Mouse (Mus musculus) A20 (cell line): Measurements from ENCODE around the gene Dapl1.

Experiments used
- DNase-seq: peaks from one replicate; pipeline ENCODE4 v3.0.0-alpha.2; 2011; ENCODE audit warnings: low read depth, low spot score

Gene Dapl1

DNA sequence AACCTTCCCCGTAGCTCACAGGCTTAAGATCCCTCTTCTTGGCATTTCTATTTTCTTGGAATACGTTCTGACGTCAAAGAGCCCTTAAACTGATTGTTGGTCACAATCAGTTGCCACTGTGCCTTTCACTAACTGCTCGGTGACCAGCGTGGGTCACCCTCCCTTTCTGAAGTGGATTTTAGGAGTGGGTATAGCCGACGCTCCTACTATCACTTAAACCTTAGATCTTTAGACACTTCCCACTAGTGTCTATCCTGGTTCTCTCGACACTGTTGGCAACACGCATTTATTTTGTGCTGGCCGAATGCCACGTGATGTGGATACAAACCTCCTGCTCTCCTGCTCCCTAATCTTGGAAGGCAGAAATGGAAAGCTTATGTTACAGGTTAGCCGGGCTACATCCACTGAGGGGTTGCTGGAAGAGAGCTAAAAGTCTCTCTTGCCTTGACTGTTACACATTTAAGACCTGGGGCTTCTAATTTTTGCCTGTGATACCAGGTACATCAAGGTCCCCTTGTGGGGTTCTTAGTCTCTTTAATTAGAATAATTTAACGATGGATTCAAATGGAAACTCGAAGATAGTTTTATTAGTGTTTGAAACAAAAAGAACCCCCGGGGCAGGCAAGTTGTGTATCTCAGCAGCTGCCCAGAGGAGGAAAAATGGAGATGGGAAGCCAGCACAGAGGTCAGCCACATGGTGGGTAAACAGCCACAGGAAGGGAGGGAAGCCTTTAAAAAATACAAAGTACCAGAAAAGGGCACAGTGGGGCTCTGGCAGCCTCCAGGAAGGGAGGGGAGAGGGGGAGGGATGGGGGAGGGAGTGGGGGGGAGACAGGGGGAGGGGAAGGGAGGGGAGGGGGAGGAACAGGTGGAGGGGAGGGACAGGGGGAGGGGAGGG is 13.2 kb upstream of the Dapl1 start:
- no peak for DNase-seq

DNA sequence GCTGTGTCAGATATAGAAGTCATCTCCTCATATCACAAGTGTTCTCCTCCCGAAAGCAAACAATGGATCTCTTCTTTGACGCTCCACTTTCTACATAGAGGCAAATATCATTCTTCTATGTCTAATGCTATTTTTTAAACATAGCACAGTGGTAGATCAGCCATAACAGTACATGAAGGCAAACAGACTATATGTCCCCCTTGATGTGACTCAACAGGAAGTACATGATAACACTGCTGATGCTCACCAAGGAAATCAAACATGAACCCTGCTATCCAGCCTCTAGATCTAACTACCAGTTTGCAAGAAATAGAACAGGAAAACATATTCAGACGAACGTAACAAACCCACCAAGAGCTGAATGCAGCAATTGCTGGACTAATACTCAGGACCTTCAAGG is 10.1 kb upstream of the Dapl1 start:
- no peak for DNase-seq

DNA sequence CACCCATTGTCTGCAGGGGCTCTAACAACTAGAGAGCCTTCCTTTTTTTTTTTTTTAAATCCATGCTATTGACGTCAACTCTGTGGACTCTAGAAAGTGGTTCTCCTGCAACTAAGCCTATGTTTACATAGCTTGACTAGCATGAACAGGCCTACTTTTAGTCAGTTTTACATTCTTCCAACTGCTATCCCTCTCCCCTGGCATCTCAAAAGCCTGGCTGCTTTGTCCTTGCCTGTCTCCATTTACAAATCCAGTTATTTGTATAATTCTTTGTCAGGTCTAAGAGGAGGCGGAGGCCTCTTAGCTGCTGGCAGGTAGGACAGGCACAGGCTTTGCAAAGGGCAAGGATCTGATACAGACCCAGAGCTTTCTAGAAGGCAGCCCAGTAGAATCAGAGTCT is 627 bp downstream of the Dapl1 start:
- no peak for DNase-seq

DNA sequence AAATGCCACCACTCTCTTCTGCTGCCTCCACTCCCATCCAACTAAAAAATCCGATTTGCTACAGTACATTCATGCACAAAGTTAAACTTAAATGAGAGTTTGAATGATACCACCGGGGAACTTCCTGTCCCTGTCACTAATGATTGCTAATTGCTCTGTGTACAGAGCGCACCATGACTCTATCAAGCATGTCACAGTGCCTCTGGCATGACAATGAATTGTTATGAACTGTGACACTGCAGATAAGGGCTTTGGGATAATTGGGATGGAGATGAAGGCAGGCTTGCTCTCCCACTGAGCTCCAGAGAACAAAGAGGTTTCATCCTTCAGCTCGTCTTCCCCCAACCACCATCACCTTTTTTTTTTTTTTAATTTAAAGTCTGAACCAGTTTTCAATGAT is 1.2 kb downstream of the Dapl1 start:
- no peak for DNase-seq

DNA sequence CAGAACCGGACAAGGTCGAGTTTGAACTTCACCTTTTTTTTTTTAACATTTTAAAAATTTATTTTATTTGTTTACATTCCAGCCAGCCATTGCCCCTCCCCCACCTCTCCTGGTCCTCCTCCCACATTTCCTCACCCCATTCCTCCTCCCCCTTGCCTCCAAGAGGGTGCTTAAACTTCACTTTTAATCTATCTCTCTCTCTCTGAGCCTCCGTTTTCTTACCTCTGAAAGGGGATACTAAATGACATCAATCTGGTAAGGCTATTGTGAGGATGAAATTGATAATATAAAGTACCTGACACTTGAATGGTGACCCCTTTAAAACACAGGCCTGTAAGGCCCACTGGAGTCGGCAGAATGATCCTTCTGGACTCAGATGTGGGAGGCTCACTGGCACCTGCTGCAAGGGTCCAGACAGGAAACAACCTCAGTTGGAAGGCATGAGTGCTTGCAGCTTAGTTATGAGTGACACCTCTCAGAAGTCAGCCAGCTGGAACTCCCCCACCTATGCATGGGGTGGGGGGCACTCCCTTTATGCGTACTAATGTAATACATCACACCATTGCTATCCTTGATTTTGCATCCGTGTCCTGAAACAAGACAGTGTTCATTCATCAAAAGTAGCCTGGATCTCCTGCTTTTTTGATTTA is 1.9 kb downstream of the Dapl1 start:
- DNase-seq, result no peak

DNA sequence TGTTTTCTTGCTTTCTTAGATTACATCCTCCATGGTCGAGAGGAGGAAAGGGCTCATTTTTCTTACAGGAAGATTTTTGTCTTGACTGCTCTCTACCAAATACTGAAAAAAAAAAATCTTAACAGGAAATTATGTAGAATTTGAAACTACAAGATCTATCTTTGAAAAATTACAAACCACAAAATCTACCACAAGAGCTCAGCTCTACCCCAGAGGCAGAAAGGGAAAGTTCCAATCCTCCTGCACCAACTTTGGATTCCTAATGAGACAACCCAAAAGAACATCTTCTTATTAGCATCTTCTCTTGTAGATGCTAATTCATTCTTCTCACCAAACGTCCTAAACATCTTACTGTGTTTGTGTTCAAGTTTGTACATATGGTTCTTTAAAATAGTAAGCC is 3.8 kb downstream of the Dapl1 start:
- DNase-seq, result no peak

DNA sequence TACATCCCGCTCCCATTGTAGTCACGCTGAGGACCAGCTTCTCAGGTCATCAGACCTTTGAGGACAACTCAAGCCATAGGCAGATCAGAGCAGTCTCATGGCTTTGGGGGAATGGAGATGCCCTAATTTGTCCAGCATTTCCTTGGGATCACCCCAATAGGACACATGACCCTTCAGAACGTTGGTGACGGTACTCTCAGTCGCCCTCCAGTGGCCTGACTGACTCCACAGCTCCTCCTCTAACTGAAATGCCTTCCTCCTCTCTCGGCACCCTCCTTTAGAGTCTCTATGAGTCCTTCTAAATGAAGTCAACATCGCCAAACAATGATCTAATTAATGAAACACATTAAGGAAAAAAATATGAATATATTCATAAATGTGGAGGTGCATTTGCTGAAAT is 5.9 kb downstream of the Dapl1 start:
- DNase-seq, result no peak

DNA sequence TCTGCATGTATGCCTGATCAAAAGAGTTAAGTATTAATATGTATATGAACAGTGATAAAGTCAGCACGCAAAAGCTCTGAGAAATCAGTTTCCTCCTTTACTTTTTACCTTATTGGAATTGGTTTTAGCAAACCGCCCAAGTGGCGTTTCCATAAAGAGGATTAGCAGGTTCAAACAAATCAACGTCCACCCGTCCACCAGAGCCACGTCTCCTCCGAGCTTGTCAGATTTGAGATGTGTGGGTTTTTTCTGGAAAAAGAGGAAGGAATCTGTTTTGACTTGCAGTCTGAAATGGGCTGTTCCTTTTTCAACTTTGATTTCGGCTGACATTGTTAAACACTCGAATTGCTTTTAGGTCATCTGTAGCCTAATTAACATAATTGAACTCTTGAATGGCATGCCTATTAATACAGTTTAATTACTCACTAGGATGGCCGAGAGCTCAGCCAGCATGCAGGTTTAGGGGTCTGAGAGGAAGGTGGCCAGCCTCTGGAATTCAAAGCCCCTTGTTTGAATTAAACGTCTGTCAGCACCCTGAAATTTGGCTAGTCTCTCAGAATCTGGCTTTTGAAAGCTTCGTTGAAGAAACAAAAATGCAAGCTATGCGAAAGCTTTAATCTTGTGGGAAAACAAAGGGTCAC is 9.1 kb downstream of the Dapl1 start:
- no peak for DNase-seq

DNA sequence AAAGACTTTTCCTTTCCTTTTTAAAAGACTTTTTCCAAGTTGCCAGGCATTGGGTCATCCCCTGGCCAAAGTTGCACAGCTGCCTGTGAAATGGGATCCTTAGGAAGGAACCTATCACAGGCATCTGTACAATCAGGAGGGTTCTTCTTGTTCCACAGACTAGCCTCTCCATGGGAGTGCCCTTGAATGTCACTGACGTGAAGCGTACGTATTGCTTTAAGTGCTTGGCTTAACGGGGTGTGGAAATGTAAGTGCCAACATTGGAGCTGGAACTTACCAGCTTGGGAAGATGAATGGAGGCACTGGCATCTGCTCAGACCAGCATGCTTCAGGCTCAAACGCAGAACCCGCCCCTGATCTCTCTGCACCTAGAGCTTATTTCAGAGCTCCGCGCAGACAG is 14.7 kb downstream of the Dapl1 start:
- DNase-seq, result no peak

DNA sequence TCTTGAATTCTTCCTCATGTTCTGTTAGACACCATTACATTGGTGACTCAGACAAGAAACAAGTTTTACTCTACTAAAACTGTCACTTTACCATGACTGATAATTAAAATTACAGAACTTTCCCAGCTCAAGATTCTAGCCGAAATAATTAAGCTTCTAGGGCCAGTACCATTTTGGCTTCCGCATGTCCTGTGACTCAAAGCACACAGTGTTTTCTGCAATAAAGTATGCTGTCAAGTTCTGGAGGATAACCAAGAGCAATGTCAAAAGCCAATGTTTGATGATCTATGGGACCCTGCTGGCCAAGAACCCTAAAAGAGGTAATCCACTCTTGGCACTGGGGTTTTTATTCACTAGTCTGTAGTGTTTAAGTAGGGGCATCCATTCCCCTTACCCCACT is 15.3 kb downstream of the Dapl1 start:
- no peak for DNase-seq

DNA sequence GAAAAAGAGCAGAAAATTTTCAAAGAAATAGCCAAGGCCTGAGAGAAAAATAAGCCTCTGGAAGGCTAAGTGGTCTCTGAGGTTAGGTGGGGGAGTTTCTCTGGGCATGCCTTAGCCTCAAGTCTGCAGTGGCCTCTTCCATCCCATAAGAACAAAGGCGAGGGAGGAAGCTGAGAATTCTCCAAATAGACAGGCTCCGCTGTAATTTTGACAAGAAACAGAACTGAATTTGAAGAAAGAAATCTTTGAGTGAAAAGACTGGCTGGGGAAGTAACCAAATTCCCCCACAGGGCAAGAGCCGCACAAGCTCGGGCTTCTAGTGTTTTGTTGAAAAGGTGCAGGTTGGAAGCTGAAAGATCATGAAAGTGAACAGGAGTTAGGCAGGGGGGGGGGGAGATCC is 24.6 kb downstream of the Dapl1 start:
- DNase-seq, result no peak

DNA sequence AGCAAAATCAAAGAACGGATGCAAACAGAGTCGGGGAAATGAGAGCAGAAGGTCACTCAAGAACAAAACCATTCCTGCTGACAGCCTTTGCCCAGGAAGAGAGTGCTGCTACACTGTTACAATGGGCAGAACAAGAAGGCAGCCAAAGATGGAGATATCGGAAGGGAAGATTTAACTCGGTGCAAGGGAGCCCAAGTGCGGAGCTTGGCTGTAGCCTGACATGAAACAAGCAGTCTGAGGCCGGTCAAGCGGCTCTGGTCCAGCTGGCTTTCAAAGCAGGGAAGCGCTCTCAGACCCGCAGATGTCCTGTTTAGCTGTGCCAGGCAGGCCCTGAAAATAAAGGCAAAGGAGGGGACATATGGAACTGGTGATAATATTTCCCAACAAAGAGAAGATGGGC is 26.0 kb downstream of the Dapl1 start:
- DNase-seq, result no peak

DNA sequence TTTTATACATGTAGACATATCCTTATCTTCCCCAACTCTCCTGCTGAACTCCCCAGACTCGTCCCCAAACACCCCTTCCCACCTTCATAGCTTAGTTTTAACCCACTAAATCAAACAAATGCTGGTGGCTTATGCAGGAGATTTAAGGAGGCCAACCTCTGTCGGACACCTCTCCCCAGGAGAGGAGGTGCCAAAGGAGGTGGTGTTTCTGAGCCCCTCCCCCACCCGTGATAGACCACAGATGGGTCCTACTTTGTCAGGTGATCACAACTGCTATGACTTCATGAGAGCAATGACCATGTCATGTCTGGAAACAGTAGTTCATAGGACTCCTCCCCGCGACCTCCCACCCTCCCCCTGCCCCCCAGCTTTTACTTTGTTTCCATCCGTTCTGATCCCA is 26.4 kb downstream of the Dapl1 start:
- DNase-seq, result no peak

DNA sequence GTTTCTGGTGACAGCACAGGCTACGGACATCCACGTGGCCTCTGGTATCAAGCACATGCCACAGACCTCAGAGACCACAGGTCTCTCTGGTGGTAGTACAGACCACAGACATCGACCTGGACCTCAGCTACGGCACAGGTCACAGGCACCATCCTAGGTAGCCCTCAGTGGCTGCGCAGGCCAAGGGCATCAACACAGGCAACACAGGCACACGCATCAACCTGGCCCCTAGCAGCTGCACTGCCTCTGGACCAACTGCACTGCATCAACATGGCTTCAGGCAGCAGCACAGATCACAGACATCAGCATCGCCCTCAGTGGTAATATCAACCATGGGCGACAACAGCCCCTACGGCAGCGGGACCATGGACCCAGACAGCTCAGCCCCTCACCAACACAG is 36.2 kb downstream of the Dapl1 start:
- no peak for DNase-seq

DNA sequence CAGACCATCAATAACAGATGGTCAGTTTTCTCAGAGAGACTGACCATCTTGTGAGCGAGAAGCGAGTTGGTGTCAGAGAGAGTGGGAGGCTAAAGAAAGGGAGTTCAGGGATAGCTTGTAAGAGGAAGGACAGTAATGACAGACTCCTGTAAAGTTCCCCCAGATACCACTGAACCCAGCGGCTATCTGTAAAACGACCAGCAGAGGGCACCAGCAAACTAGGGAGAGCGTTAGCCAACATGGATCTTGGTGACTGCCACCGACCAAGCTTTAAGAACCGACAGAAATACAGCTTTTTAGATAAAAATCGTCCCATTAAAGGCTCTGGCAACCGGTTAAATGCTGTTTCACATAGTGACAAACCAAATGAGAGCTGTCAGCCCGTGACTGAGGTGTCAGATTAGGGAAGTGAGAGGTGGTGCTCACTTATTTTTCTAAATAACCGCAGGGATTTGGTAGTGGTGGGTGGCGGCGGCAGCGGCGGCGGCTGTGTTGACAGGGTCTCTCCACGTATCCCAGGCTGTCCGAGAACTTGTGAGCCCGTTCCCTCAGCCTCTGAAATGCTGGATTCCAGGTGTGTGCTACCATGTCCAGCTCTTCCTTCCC is 37.7 kb downstream of the Dapl1 start:
- DNase-seq, result peak; percentile 70

DNA sequence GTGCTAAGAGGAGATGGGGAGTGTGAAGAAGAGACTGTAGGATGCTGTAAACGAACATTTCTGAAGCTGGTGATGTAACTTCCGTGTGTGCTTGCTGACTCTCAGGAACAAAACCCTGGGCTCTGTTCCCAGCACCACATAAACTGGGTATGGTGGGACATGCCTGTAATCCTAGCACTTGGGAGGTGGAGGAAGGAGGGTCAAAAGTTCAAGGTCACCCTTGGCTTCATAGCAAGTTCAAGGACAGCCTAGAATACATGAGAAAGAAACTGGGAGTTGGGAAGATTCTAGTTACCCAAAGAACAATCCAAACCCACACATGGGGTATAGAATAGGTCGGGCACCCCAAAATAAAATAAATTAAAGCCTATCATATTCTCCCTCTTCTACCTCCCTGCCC is 39.1 kb downstream of the Dapl1 start:
- DNase-seq, result no peak

DNA sequence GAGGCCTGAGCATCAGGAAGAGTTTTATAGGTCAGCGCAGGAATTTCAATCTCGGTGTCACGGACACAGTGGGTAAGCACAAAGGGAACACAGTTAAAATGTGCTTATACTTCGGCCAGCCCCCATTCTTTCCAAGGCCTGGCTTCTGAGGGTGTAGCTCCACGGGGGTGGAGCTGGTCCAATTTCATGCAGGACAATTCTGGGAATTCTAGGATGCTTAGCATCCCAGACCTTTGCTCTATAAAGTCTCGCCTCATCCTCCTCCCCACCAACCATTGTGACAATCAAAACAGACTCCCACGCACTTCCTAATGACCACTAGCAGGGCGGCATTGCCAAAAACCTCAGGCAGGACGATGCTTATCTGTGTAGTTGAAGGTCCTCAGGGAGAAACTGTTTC is 42.4 kb downstream of the Dapl1 start:
- DNase-seq, result no peak

DNA sequence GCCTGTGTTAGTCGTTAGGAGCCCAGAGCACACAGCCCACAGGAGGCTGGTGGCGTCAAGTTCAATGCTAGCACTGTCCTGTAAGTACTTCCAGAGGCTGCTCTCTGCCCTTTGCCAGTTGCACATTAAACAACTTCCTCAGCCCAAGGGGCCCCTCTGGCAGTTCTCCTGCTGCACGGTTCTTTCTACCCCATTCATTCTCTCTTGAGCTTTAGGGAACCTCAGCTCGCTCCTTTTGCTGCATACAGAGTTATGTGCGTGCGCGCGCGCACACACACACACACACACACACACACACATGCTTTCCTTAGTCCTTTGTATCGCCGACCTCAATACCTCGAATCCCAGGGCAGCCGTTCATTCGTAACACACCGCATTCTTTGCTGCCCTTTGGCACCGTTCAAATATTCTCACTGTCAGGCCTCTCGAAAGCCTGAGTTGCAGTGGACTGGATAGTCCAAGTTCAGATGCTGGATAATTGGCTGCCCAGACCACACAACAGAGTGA is 45.2 kb downstream of the Dapl1 start:
- DNase-seq, result no peak

DNA sequence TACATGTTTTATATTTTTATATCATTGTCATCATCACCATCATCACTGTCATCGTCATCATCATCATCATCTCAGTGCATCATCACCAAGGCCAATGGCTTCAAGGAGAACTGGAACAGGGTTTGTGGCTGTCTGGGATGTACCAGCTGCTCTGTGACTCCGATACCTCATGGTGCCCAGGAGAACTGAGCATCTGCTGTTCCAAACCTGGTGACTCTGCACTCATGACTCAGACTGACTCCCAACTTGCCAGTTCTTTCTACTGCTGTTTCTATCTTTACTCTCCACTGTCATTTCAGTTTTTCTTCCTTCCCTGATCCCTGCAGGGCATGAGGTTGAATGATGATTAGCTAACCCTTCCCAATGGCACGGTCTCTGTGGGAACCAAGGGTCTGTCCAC is 46.4 kb downstream of the Dapl1 start:
- DNase-seq, result no peak

DNA sequence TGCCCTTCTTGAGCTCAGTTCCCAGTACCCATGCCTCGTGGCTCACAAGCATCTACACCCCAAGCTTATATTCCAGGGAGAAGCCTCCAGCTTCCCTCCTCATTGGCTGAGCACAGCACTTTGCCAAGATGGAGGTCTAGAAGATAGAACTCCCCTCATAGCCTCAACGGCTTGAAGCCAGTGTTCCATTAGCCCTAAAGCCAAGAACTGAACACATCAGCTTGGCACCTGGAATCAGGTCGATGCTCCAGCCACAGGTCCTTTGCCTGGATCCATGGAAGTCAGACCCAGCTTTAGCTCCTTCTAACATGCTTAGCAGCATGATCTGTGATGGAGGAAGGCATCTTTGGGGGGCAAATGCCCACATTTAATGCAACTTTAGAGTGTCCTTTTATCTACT is 48.5 kb downstream of the Dapl1 start:
- no peak for DNase-seq

DNA sequence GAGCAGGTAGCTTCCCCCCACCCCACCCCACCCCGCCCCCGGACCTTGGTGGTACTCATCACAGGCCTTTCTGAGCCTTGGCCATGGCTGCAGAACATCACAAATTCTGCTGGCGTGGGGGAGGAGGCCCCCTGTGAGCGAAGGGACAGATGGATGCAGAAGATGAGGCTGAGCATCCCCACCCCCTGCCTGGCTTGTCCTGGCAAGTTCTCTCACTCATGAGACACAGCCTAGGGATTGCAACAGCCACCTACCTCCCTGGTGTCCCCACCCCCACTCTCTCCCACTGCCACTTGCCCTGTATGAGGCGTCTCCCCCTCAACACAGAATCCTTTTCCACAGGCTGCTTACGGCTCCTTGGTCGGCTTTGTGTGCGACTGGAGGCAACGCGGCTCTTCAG is 49.1 kb downstream of the Dapl1 start:
- DNase-seq, result no peak
